Mouse (Mus musculus) neutrophil, adult 65 days (primary cell): ENCODE measurements around the gene Bcl10. TPM values are rescaled to one million over a fixed set of nuclear protein-coding genes. Genes with fewer than 3 reads are reported as not detected.

Experiments used
- total RNA-seq: library from RNA; stranded (reverse); gene quantifications from 2 replicates; pipeline ENCODE4 v1.2.4, GENCODE M21; 2023

Bcl10 gene
- total RNA-seq, result 85.1 and 87.2 TPM in 2 replicates

GRCm38 (mm10) chr3:145922019-145922854 lies at the start of gene Bcl10:
Gene Bcl10, plus strand, starts transcription at chr3:145922804.

GRCm38 (mm10) chr3:145937505-145938404 lies 15.2 kb downstream of the Bcl10 start, which contains the start of gene 2410004B18Rik:
Gene 2410004B18Rik, plus strand, starts transcription at chr3:145938014.

Other genes starting within 250 kb of the Bcl10 start
- not detected in 2 replicates for gene Ddah1, start 164.1 kb upstream of the Bcl10 start, total RNA-seq
- 45.9 and 77.1 TPM in 2 replicates for gene 2410004B18Rik, start 15.2 kb downstream of the Bcl10 start, total RNA-seq
- 0.14 TPM in 1 of 2 replicates, not detected in the other for gene Syde2, start 65.1 kb downstream of the Bcl10 start, total RNA-seq
- not detected in 2 replicates for gene Wdr63, start 185.3 kb downstream of the Bcl10 start, total RNA-seq
- not detected in 2 replicates for gene Mcoln3, start 194.6 kb downstream of the Bcl10 start, total RNA-seq
- 0.54 and 1.3 TPM in 2 replicates for gene Mcoln2, start 227.0 kb downstream of the Bcl10 start, total RNA-seq